Mouse (Mus musculus): ENCODE measurements at regions not wholly inside any gene's neighbourhood (a gene's known extent, or its start where the extent isn't known, plus 50 kb on each side); places are given as distances from the start of the nearest gene placed in this dataset.

GRCm38 (mm10) chr6:66154831-66155230 is 202.4 kb downstream of the 4930544G11Rik start:
- DNase-seq: peak; percentile 58
- WGBS: 12% methylated on average over 2 of the region's 2 CpGs
- peak overlapping the region; percentile 5; the same call in 1 of the 2 replicates for H3K27ac ChIP-seq (ENCODE audit: control insufficient read depth, insufficient read depth, low read length)
- H3K4me3 ChIP-seq (ENCODE audit: control insufficient read depth, insufficient read depth, low read length): no peak overlapping the region
- H3K36me3 ChIP-seq (ENCODE audit: control insufficient read depth, insufficient read depth, low read length): no peaks in the 10 kb centered on the region
- peaks cover 9% of the 10 kb centered on the region for H3K4me1 ChIP-seq (replicated peaks; ENCODE audit: control insufficient read depth, insufficient read depth, low read length)
- H3K27me3 ChIP-seq (ENCODE audit: control insufficient read depth, insufficient read depth, low read length): no peaks in the 10 kb centered on the region
- no peak for TF ChIP-seq POLR2A (IDR thresholded peaks at IDR 0.05; ENCODE audit: control insufficient read depth, extremely low read depth, insufficient read depth, low read length, poor library complexity)
- TF ChIP-seq CTCF (IDR thresholded peaks at IDR 0.05; ENCODE audit: borderline replicate concordance, control insufficient read depth, extremely low read depth, insufficient read depth, low read length, poor library complexity): no peak

- H3K4me3 ChIP-seq (ENCODE audit: control insufficient read depth, insufficient read depth, low read length): no peak overlapping the region
- H3K27me3 ChIP-seq (ENCODE audit: control insufficient read depth, insufficient read depth, low read length): no peaks in the 10 kb centered on the region
- 64% methylated on average over 2 of the region's 2 CpGs for WGBS
- no peaks in the 10 kb centered on the region for H3K36me3 ChIP-seq (ENCODE audit: control insufficient read depth, insufficient read depth, low read length)
- DNase-seq: no peak
- peaks cover under 1% of the 10 kb centered on the region for H3K4me1 ChIP-seq (replicated peaks; ENCODE audit: control insufficient read depth, insufficient read depth, low read length)
- TF ChIP-seq CTCF (IDR thresholded peaks at IDR 0.05; ENCODE audit: borderline replicate concordance, control insufficient read depth, extremely low read depth, insufficient read depth, low read length, poor library complexity) (no peak), POLR2A (IDR thresholded peaks at IDR 0.05; ENCODE audit: control insufficient read depth, extremely low read depth, insufficient read depth, low read length, poor library complexity) (no peak)
- no peak overlapping the region for H3K27ac ChIP-seq (ENCODE audit: control insufficient read depth, insufficient read depth, low read length)
These were observed 208.4 kb downstream of the 4930544G11Rik start for GRCm38 (mm10) chr6:66160805-66161204.

- Histone ChIP-seq H3K4me1 (replicated peaks; ENCODE audit: control insufficient read depth, insufficient read depth, low read length) (no peaks in the 10 kb centered on the region), H3K27me3 (ENCODE audit: control insufficient read depth, insufficient read depth, low read length) (no peaks in the 10 kb centered on the region), H3K27ac (ENCODE audit: control insufficient read depth, insufficient read depth, low read length) (no peak overlapping the region), H3K4me3 (ENCODE audit: control insufficient read depth, insufficient read depth, low read length) (no peak overlapping the region), H3K36me3 (ENCODE audit: control insufficient read depth, insufficient read depth, low read length) (no peaks in the 10 kb centered on the region)
- 87% methylated on average over 3 of the region's 3 CpGs for WGBS
- TF ChIP-seq POLR2A (IDR thresholded peaks at IDR 0.05; ENCODE audit: control insufficient read depth, extremely low read depth, insufficient read depth, low read length, poor library complexity): no peak
- TF ChIP-seq CTCF (IDR thresholded peaks at IDR 0.05; ENCODE audit: borderline replicate concordance, control insufficient read depth, extremely low read depth, insufficient read depth, low read length, poor library complexity): no peak
- no peak for DNase-seq
These were observed 216.5 kb downstream of the 4930544G11Rik start for GRCm38 (mm10) chr6:66168913-66169312.

- Histone ChIP-seq H3K27me3 (ENCODE audit: control insufficient read depth, insufficient read depth, low read length) (no peaks in the 10 kb centered on the region), H3K4me3 (ENCODE audit: control insufficient read depth, insufficient read depth, low read length) (no peak overlapping the region), H3K36me3 (ENCODE audit: control insufficient read depth, insufficient read depth, low read length) (no peaks in the 10 kb centered on the region), H3K4me1 (replicated peaks; ENCODE audit: control insufficient read depth, insufficient read depth, low read length) (peaks cover 6% of the 10 kb centered on the region), H3K27ac (ENCODE audit: control insufficient read depth, insufficient read depth, low read length) (no peak overlapping the region)
- DNase-seq: no peak
- TF ChIP-seq CTCF (IDR thresholded peaks at IDR 0.05; ENCODE audit: borderline replicate concordance, control insufficient read depth, extremely low read depth, insufficient read depth, low read length, poor library complexity): no peak
- no peak for TF ChIP-seq POLR2A (IDR thresholded peaks at IDR 0.05; ENCODE audit: control insufficient read depth, extremely low read depth, insufficient read depth, low read length, poor library complexity)
- 91% methylated on average over 1 of the region's 1 CpGs for WGBS
These were observed 245.6 kb downstream of the 4930544G11Rik start for GRCm38 (mm10) chr6:66197990-66198389.

- DNase-seq: no peak
- TF ChIP-seq POLR2A (IDR thresholded peaks at IDR 0.05; ENCODE audit: control insufficient read depth, extremely low read depth, insufficient read depth, low read length, poor library complexity): no peak
- no peak overlapping the region for H3K27ac ChIP-seq (ENCODE audit: control insufficient read depth, insufficient read depth, low read length)
- H3K4me1 ChIP-seq (replicated peaks; ENCODE audit: control insufficient read depth, insufficient read depth, low read length): peaks cover 6% of the 10 kb centered on the region
- 9% methylated on average over 6 of the region's 6 CpGs for WGBS
- H3K4me3 ChIP-seq (ENCODE audit: control insufficient read depth, insufficient read depth, low read length): no peak overlapping the region
- no peaks in the 10 kb centered on the region for H3K27me3 ChIP-seq (ENCODE audit: control insufficient read depth, insufficient read depth, low read length)
- H3K36me3 ChIP-seq (ENCODE audit: control insufficient read depth, insufficient read depth, low read length): no peaks in the 10 kb centered on the region
These were observed 247.9 kb downstream of the 4930544G11Rik start for GRCm38 (mm10) chr6:66200136-66200790.

GRCm38 (mm10) chr6:66206197-66206925 is 254.0 kb downstream of the 4930544G11Rik start:
- DNase-seq: no peak
- Histone ChIP-seq H3K4me3 (ENCODE audit: control insufficient read depth, insufficient read depth, low read length) (no peak overlapping the region), H3K36me3 (ENCODE audit: control insufficient read depth, insufficient read depth, low read length) (no peaks in the 10 kb centered on the region), H3K4me1 (replicated peaks; ENCODE audit: control insufficient read depth, insufficient read depth, low read length) (no peaks in the 10 kb centered on the region), H3K27me3 (ENCODE audit: control insufficient read depth, insufficient read depth, low read length) (no peaks in the 10 kb centered on the region), H3K27ac (ENCODE audit: control insufficient read depth, insufficient read depth, low read length) (no peak overlapping the region)
- no peak for TF ChIP-seq CTCF (IDR thresholded peaks at IDR 0.05; ENCODE audit: borderline replicate concordance, control insufficient read depth, extremely low read depth, insufficient read depth, low read length, poor library complexity)
- no peak for TF ChIP-seq POLR2A (IDR thresholded peaks at IDR 0.05; ENCODE audit: control insufficient read depth, extremely low read depth, insufficient read depth, low read length, poor library complexity)
- 77% methylated on average over 5 of the region's 5 CpGs for WGBS

Data from thymus, adult 2 months (tissue).